ENCODE assay signal across 12 mouse cellular contexts in the genomic region with DNA sequence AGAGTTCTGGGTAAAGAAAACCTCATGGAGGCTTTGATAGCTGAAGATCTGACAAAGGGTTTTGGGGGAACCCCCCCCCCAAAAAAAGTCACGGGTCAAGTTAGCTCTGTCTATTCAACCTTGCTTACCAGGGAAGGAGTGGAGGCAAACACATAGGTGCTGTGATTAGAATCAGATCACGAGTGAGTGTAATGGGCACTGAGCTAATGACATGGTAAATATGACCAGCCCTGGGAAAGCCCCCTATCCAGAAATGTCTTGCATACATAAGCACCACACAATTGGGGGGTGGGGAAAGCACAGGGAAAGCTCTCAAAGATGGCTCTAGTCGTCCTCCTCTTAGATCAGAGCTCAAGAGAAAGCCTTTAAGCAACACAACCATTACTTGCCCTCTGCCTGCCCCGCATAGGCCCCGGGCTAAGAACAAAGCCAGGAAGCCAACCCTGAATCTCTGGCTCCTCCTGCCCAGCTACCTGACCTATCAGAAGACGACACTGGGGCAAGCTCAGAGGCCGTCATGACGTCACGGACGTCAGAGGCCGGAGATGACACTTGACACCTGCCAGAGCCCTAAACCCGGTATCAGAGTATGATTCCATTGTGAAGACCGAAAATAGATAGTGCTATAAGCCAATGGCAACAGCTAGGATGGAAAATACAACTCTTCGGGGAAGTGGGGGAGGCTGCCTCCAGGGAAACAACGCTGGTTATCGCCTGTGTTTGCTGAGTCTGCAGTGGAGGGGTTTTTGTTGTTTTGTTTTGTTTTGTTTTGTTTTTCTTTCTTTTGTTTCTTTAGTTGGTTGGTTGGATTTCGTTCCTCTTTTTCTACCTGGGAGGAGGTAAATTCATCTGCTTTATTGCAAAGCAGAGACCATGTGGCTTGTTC. TPM values are rescaled to one million over a fixed set of nuclear protein-coding genes. Genes with fewer than 3 reads are reported as not detected.
DNase-seq lines count a peak whose midpoint lies in the region; ATAC-seq and TF ChIP-seq lines count a peak whose summit lies in the region.
"Had no signal": no experiment of that assay in that cellular context is flagged by ENCODE, and none has a peak within 500 bp of the region (broad histone marks: within the 10 kb centered on the region; RNA-seq: fewer than 3 reads in every experiment).

No protein-coding gene starts in this region.

- peak overlapping the region; percentile 45; the same call in 1 of the 2 replicates for H3K27ac ChIP-seq in heart, adult 2 months
- H3K27ac ChIP-seq in neural tube, embryonic 15.5 days (replicated peaks) = no peak overlapping the region
- H3K27ac ChIP-seq in midbrain, embryonic 15.5 days = no peak overlapping the region

- peak; percentile 52 for TF ChIP-seq POLR2A in heart, adult 2 months (IDR thresholded peaks at IDR 0.05; ENCODE audit: insufficient read depth, low read depth, low read length)

- no peaks in the 10 kb centered on the region for H3K36me3 ChIP-seq in heart, adult 2 months (ENCODE audit: control insufficient read depth, insufficient read depth, low read length)
- no peaks in the 10 kb centered on the region for H3K36me3 ChIP-seq in neural tube, embryonic 15.5 days
- H3K36me3 ChIP-seq in midbrain, embryonic 15.5 days (replicated peaks) = no peaks in the 10 kb centered on the region

- H3K79me2 ChIP-seq in heart, adult 2 months (replicated peaks; ENCODE audit: control insufficient read depth, insufficient read depth, low read length) = no peaks in the 10 kb centered on the region

- intact Hi-C loops in heart, adult 2 months (cut with DNase I) = no loop called here

- H3K27me3 ChIP-seq in heart, adult 2 months (ENCODE audit: control insufficient read depth, insufficient read depth, low read length) = no peaks in the 10 kb centered on the region
- H3K27me3 ChIP-seq in neural tube, embryonic 15.5 days (replicated peaks) = no peaks in the 10 kb centered on the region
- no peaks in the 10 kb centered on the region for H3K27me3 ChIP-seq in midbrain, embryonic 15.5 days (replicated peaks)
- H3K27me3 ChIP-seq: Patski had no signal

- H3K4me3 ChIP-seq in heart, adult 2 months = 0 out of 2 replicates have a peak overlapping the region, but pooled peaks have one; percentile 12
- no peak overlapping the region for H3K4me3 ChIP-seq in neural tube, embryonic 15.5 days (replicated peaks)
- no peak overlapping the region for H3K4me3 ChIP-seq in midbrain, embryonic 15.5 days

- no peak overlapping the region for H3K4me2 ChIP-seq in neural tube, embryonic 15.5 days
- no peak overlapping the region for H3K4me2 ChIP-seq in midbrain, embryonic 15.5 days

- TF ChIP-seq CTCF in heart, adult 2 months (IDR thresholded peaks at IDR 0.05) = no peak

- no peak overlapping the region for H3K9ac ChIP-seq in heart, adult 2 months (ENCODE audit: low read depth, low read length)
- H3K9ac ChIP-seq in neural tube, embryonic 15.5 days (replicated peaks) = no peak overlapping the region
- no peak overlapping the region for H3K9ac ChIP-seq in midbrain, embryonic 15.5 days

- TF ChIP-seq EP300 in heart, adult 2 months (IDR thresholded peaks at IDR 0.05; ENCODE audit: insufficient read depth, low read depth, low read length) = no peak

- no peaks in the 10 kb centered on the region for H3K9me3 ChIP-seq in neural tube, embryonic 15.5 days (replicated peaks)
- H3K9me3 ChIP-seq in midbrain, embryonic 15.5 days = no peaks in the 10 kb centered on the region

- 33% methylated on average over 17 of the region's 17 CpGs for WGBS in heart, adult 2 months
- WGBS in neural tube, embryonic 15.5 days = 69% methylated on average over 17 of the region's 17 CpGs
- 68% methylated on average over 17 of the region's 17 CpGs for WGBS in midbrain, embryonic 15.5 days

- DNase-seq in CD4-positive, CD25-positive, alpha-beta regulatory T cell, adult 2 months (ENCODE audit: low read depth, low spot score) = peak; percentile 76
- peak; percentile 8 for DNase-seq in T-cell, adult 2 months (ENCODE audit: low spot score)
- DNase-seq in heart, adult 2 months = peak; percentile 27 to 50
- no peak for DNase-seq in adrenal gland, postnatal 10 days
- DNase-seq in layer of hippocampus, adult 9-11 months = no peak
- DNase-seq: gastrocnemius, postnatal 36 days; right cerebral cortex, postnatal 25 days had no signal

- ATAC-seq in inflammation-experienced regulatory T-cells, adult 6 months = peak; percentile 64
- ATAC-seq in neural tube, embryonic 15.5 days (ENCODE audit: low FRiP score) = no peak
- no peak for ATAC-seq in midbrain, embryonic 15.5 days (replicated peaks)
- ATAC-seq: Patski had no signal

- H3K4me1 ChIP-seq in heart, adult 2 months (ENCODE audit: control insufficient read depth, insufficient read depth, low read length) = no peaks in the 10 kb centered on the region
- no peaks in the 10 kb centered on the region for H3K4me1 ChIP-seq in neural tube, embryonic 15.5 days
- no peaks in the 10 kb centered on the region for H3K4me1 ChIP-seq in midbrain, embryonic 15.5 days

RNA-seq across cellular contexts. Expression of a gene that starts 16.4 kb away (rescaled TPM):
- not detected for total RNA-seq in heart, adult 2 months (2021)
- polyA plus RNA-seq in heart, adult 2 months (2012; rRNA removed) = not detected in 2 replicates
- polyA plus RNA-seq in inflammation-experienced regulatory T-cells, adult 6 months (2017; shearing (Covaris generic)) = 10 to 100 TPM in 1 of 3 experiments, 1 to 10 TPM in 2; 7.5 to 13.6 (median 8.0) TPM
- total RNA-seq in adrenal gland, postnatal 10 days (2021) = not detected
- 0.18 TPM in 1 of 2 replicates, not detected in the other for polyA plus RNA-seq in neural tube, embryonic 15.5 days (2015; fragmentation: Nextera tagmentation; extraction: Ambion mirVana)
- not detected in 2 replicates for polyA plus RNA-seq in midbrain, embryonic 15.5 days (2015; fragmentation: Nextera tagmentation; extraction: Ambion mirVana)
- total RNA-seq: gastrocnemius, postnatal 36 days had no signal
- polyA plus RNA-seq: lung, embryonic 16.5 days had no signal

Comparison
In these comparisons a context has a peak if more than half of its experiments do, and no peak if none do; other contexts are left out.
1. DNase-seq: peak in CD4-positive, CD25-positive, alpha-beta regulatory T cell, adult 2 months (single experiment), T-cell, adult 2 months (single experiment) and heart, adult 2 months (2 of 2); none in adrenal gland, postnatal 10 days (single experiment) and layer of hippocampus, adult 9-11 months (single experiment).